Mouse (Mus musculus): ENCODE data around the gene S100g.

- TF ChIP-seq MAFK (IDR thresholded peaks at IDR 0.05; ENCODE audit: insufficient read depth, low read depth, low read length): no peak
- TF ChIP-seq HCFC1 (IDR thresholded peaks at IDR 0.05; ENCODE audit: borderline replicate concordance, insufficient read depth, low read length): no peak
- TF ChIP-seq CHD2 (IDR thresholded peaks at IDR 0.05; ENCODE audit: low read depth, low read length): no peak
- no peak for TF ChIP-seq ZC3H11A (IDR thresholded peaks at IDR 0.05; ENCODE audit: borderline replicate concordance, low read depth, low read length)
- no peak for TF ChIP-seq ZNF384 (IDR thresholded peaks at IDR 0.05; ENCODE audit: low read depth, low read length)
Measured at GRCm38 (mm10) chrX:162949811-162950439, 14.5 kb downstream of the S100g start.

Measured in ES-E14 (cell line).